Mouse (Mus musculus): Measurements from ENCODE around the gene Gimap9.

GRCm38 (mm10) chr6:48723468-48723867 is 47.5 kb downstream of the Gimap9 start:
- no peak for TF ChIP-seq CTCF (IDR thresholded peaks at IDR 0.05; ENCODE audit: borderline replicate concordance, insufficient read depth, low read depth, low read length)
- TF ChIP-seq POLR2A (IDR thresholded peaks at IDR 0.05; ENCODE audit: borderline replicate concordance, insufficient read depth, low read length): no peak

Measured in cerebellum, adult 2 months (tissue).